Mouse (Mus musculus): Measurements from ENCODE around the gene BC061212.
"Not testable (repeated sequence)": the region's sequence is repeated elsewhere in the genome, so short reads cannot be mapped to it uniquely, and the experiment has no call there.

- not testable (repeated sequence) for TF ChIP-seq CTCF (IDR thresholded peaks at IDR 0.05; ENCODE audit: low read depth); EP300 (optimal IDR thresholded peaks at IDR 0.05)
These were observed at the start of gene BC061212 for GRCm38 (mm10) chr5:94070445-94070844.
